Mouse (Mus musculus) forebrain, embryonic 15.5 days (tissue): ENCODE measurements at regions not wholly inside any gene's neighbourhood (a gene's known extent, or its start where the extent isn't known, plus 50 kb on each side); places are given as distances from the start of the nearest gene placed in this dataset.

Source experiments
- ATAC-seq: fragments of 200-750 bp; cut with Nextera tagmentation; replicated peaks from 2 replicates; pipeline ENCODE4 v1.8.0; 2017; ENCODE audit warnings: mild to moderate bottlenecking, moderate TSS enrichment, moderate library complexity
- H3K27ac ChIP-seq: fragments of 300-500 bp; sonication (generic); replicated peaks from 2 replicates; pipeline ENCODE4 v1.5.1; 2015; ENCODE audit warnings: mild to moderate bottlenecking, inconsistent platforms
- H3K27me3 ChIP-seq: fragments of 300-500 bp; sonication (generic); 2 replicates; pipeline ENCODE4 v1.6.1; 2015; ENCODE audit warnings: inconsistent platforms
- H3K36me3 ChIP-seq: fragments of 300-500 bp; sonication (generic); 2 replicates; pipeline ENCODE4 v1.6.1; 2015; ENCODE audit warnings: mild to moderate bottlenecking, inconsistent platforms
- H3K4me1 ChIP-seq: fragments of 300-500 bp; sonication (generic); 2 replicates; pipeline ENCODE4 v1.6.1; 2015; ENCODE audit warnings: inconsistent platforms
- H3K4me2 ChIP-seq: fragments of 300-500 bp; sonication (generic); replicated peaks from 2 replicates; pipeline ENCODE4 v1.6.1; 2015; ENCODE audit warnings: mild to moderate bottlenecking, inconsistent platforms
- H3K4me3 ChIP-seq: fragments of 300-500 bp; sonication (generic); 2 replicates; pipeline ENCODE4 v1.5.1; 2015; ENCODE audit warnings: mild to moderate bottlenecking, inconsistent platforms
- H3K9ac ChIP-seq: fragments of 300-500 bp; sonication (generic); replicated peaks from 2 replicates; pipeline ENCODE4 v1.6.1; 2015; ENCODE audit warnings: mild to moderate bottlenecking, inconsistent platforms
- H3K9me3 ChIP-seq: fragments of 300-500 bp; sonication (generic); 2 replicates; pipeline ENCODE4 v1.6.1; 2016; ENCODE audit warnings: inconsistent platforms
- WGBS: fragments of 180-500 bp; shearing (Covaris S2); methylation state at CpG from one replicate; pipeline ENCODE4 v1.1.7; 2015; ENCODE audit warnings: mixed read lengths; 5-methylcytosine and 5-hydroxymethylcytosine counted together

DNA sequence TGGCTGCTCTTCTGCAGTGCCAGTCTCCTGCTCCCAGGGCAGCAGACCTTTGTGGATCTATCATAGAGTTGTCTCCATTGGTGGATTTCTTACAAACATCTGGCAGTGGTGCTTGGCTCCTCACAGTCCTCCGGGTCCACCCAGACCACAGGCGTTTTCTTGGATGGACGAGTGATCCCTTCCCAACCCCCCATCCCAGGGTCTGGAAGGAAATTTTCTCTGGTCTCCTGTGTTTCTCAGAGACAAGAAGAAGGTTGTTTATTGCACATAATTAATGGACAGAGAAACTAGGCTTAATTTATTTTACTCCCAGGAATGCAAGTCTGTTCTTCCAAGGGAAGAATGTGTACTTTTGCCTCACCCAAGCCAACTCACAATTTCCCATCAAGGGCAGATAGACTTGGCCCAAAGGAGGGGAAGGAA lies 67.2 kb upstream of the Boc start:
- Histone ChIP-seq H3K4me2 (no peak overlapping the region), H3K36me3 (no peaks in the 10 kb centered on the region), H3K9ac (no peak overlapping the region), H3K4me1 (peaks cover 4% of the 10 kb centered on the region), H3K9me3 (no peaks in the 10 kb centered on the region), H3K4me3 (no peak overlapping the region), H3K27me3 (no peaks in the 10 kb centered on the region), H3K27ac (no peak overlapping the region)
- 93% methylated on average over 3 of the region's 3 CpGs for WGBS
- no peak for ATAC-seq

- H3K4me2 ChIP-seq: no peak overlapping the region
- no peak overlapping the region for H3K4me3 ChIP-seq
- no peak overlapping the region for H3K9ac ChIP-seq
- no peak overlapping the region for H3K27ac ChIP-seq
- no peaks in the 10 kb centered on the region for H3K27me3 ChIP-seq
- H3K9me3 ChIP-seq: no peaks in the 10 kb centered on the region
- ATAC-seq: peak; percentile 41; the same call in 1 of the 2 replicates
- WGBS: 18% methylated on average over 6 of the region's 6 CpGs
- H3K36me3 ChIP-seq: no peaks in the 10 kb centered on the region
- peaks cover 4% of the 10 kb centered on the region for H3K4me1 ChIP-seq
Measured at GRCm38 (mm10) chr16:44625108-44625616, 66.5 kb upstream of the Boc start.

GRCm38 (mm10) chr16:44621573-44621972 lies 62.9 kb upstream of the Boc start:
- Histone ChIP-seq H3K4me1 (peaks cover 12% of the 10 kb centered on the region), H3K4me3 (no peak overlapping the region), H3K4me2 (no peak overlapping the region), H3K36me3 (no peaks in the 10 kb centered on the region), H3K9ac (no peak overlapping the region), H3K27me3 (no peaks in the 10 kb centered on the region), H3K27ac (no peak overlapping the region), H3K9me3 (no peaks in the 10 kb centered on the region)
- 55% methylated on average over 5 of the region's 5 CpGs for WGBS
- ATAC-seq: no peak

GRCm38 (mm10) chr16:44620536-44620935 lies 61.8 kb upstream of the Boc start:
- no peak overlapping the region for H3K27ac ChIP-seq
- 93% methylated on average over 2 of the region's 2 CpGs for WGBS
- no peak overlapping the region for H3K4me2 ChIP-seq
- H3K36me3 ChIP-seq: no peaks in the 10 kb centered on the region
- peaks cover 22% of the 10 kb centered on the region for H3K4me1 ChIP-seq
- H3K4me3 ChIP-seq: no peak overlapping the region
- H3K9me3 ChIP-seq: no peaks in the 10 kb centered on the region
- H3K27me3 ChIP-seq: no peaks in the 10 kb centered on the region
- no peak for ATAC-seq
- no peak overlapping the region for H3K9ac ChIP-seq

DNA sequence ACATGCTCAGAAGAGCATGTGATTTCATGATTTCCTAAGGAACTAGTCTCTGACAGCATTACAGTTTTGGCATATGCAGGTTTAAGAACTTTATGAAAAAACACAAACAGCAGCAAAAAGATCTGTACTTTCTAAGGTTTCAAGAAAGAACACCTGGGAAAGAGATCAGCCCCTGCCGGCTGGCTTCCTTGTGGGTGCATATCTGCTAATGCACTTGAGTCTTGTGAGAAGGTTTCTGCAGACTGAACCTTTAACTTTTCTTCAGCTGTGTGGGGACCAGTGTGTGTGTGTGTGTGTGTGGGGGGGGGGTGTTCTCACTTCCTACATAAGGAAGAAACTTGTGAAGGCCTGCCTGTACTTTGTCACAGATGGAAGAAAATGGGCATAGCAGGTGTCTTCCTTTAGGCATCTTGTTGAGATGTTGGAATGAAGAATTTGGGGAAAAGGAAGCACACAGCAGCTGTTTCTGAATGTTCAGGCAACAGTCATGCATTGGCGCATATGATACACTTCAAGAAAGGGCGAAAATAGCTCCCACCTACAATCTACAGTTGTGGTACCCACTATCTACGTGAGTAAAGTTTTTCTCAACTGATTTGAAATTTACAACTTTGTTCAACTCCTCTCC lies 60.9 kb upstream of the Boc start:
- Histone ChIP-seq H3K36me3 (no peaks in the 10 kb centered on the region), H3K27ac (no peak overlapping the region), H3K4me3 (no peak overlapping the region), H3K4me2 (no peak overlapping the region), H3K9ac (no peak overlapping the region), H3K27me3 (no peaks in the 10 kb centered on the region), H3K4me1 (peaks cover 23% of the 10 kb centered on the region), H3K9me3 (no peaks in the 10 kb centered on the region)
- 86% methylated on average over 4 of the region's 4 CpGs for WGBS
- ATAC-seq: no peak

- Histone ChIP-seq H3K27ac (peak overlapping the region; percentile 86), H3K4me2 (no peak overlapping the region), H3K27me3 (no peaks in the 10 kb centered on the region), H3K9ac (no peak overlapping the region), H3K9me3 (no peaks in the 10 kb centered on the region), H3K36me3 (no peaks in the 10 kb centered on the region), H3K4me3 (no peak overlapping the region), H3K4me1 (peaks cover 28% of the 10 kb centered on the region)
- WGBS: 51% methylated on average over 6 of the region's 6 CpGs
- peak; percentile 21 for ATAC-seq
Measured at GRCm38 (mm10) chr16:44617041-44617440, 58.3 kb upstream of the Boc start.

- no peaks in the 10 kb centered on the region for H3K36me3 ChIP-seq
- no peak overlapping the region for H3K4me3 ChIP-seq
- 12% methylated on average over 5 of the region's 5 CpGs for WGBS
- peak overlapping the region; percentile 86 for H3K27ac ChIP-seq
- no peaks in the 10 kb centered on the region for H3K9me3 ChIP-seq
- 0 out of 2 replicates have a peak overlapping the region, but pooled peaks have one; percentile 12 for H3K9ac ChIP-seq
- ATAC-seq: peak; percentile 70
- peaks cover 31% of the 10 kb centered on the region for H3K4me1 ChIP-seq
- H3K4me2 ChIP-seq: no peak overlapping the region
- no peaks in the 10 kb centered on the region for H3K27me3 ChIP-seq
Measured at GRCm38 (mm10) chr16:44616376-44616775, 57.7 kb upstream of the Boc start.

GRCm38 (mm10) chr16:44615878-44616206 lies 57.1 kb upstream of the Boc start:
- Histone ChIP-seq H3K36me3 (no peaks in the 10 kb centered on the region), H3K27ac (peak overlapping the region; percentile 86), H3K4me2 (no peak overlapping the region), H3K27me3 (no peaks in the 10 kb centered on the region), H3K9ac (no peak overlapping the region), H3K9me3 (no peaks in the 10 kb centered on the region), H3K4me1 (peaks cover 31% of the 10 kb centered on the region), H3K4me3 (no peak overlapping the region)
- 2% methylated on average over 3 of the region's 3 CpGs for WGBS
- peak; percentile 49 for ATAC-seq

- Histone ChIP-seq H3K27ac (peak overlapping the region; percentile 86), H3K4me1 (peaks cover 31% of the 10 kb centered on the region), H3K4me3 (no peak overlapping the region), H3K27me3 (no peaks in the 10 kb centered on the region), H3K9ac (no peak overlapping the region), H3K9me3 (no peaks in the 10 kb centered on the region), H3K36me3 (no peaks in the 10 kb centered on the region), H3K4me2 (no peak overlapping the region)
- WGBS: 29% methylated on average over 9 of the region's 9 CpGs
- ATAC-seq: no peak
Measured at GRCm38 (mm10) chr16:44615172-44615877, 56.6 kb upstream of the Boc start.

DNA sequence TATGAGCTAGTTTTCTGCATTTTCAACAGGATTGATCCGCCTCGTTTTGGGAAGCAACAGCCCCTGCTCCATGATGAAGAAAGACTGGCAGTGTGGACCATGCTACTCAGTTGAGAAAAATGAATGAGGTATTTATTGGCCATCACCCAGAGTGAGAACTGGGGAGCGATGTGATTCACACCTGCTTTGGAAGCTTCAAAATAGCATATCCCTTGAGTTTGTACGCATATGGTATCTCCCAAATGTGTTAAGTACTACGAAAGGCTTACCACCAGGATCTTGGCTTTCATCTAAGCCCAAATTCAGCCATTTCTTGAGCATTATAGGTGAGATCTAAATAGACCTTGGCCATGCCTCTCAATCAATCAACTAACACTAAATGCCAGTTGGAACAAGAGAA lies 55.5 kb upstream of the Boc start:
- no peak overlapping the region for H3K4me2 ChIP-seq
- peaks cover 31% of the 10 kb centered on the region for H3K4me1 ChIP-seq
- no peaks in the 10 kb centered on the region for H3K27me3 ChIP-seq
- H3K9ac ChIP-seq: no peak overlapping the region
- H3K36me3 ChIP-seq: no peaks in the 10 kb centered on the region
- no peaks in the 10 kb centered on the region for H3K9me3 ChIP-seq
- ATAC-seq: no peak
- no peak overlapping the region for H3K4me3 ChIP-seq
- 76% methylated on average over 5 of the region's 5 CpGs for WGBS
- no peak overlapping the region for H3K27ac ChIP-seq

GRCm38 (mm10) chr16:44612676-44613075 lies 54.0 kb upstream of the Boc start:
- Histone ChIP-seq H3K4me3 (no peak overlapping the region), H3K9ac (no peak overlapping the region), H3K4me2 (no peak overlapping the region), H3K27ac (peak overlapping the region; percentile 54), H3K36me3 (no peaks in the 10 kb centered on the region), H3K27me3 (no peaks in the 10 kb centered on the region), H3K9me3 (no peaks in the 10 kb centered on the region), H3K4me1 (peaks cover 31% of the 10 kb centered on the region)
- ATAC-seq: peak; percentile 80
- 39% methylated on average over 5 of the region's 5 CpGs for WGBS

DNA sequence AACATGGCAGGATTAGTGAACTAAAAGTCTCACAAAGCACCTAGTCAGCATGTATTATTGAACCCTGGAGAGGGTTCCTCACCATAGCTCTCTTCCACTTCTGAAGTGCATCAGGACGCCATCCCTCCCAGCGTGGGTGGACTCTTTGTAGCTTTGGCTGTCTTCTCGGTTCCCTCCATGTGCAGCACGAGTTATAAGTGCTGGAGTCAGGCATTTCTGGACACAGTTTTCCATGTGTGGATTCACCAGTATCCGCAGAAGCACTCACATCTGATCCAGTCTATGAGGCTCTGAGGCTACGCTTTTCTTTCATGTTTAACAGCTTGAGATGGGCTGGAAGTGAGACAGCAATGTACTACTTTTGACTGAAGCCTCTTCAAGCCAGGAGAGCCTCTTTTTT lies 52.8 kb upstream of the Boc start:
- H3K27ac ChIP-seq: no peak overlapping the region
- no peaks in the 10 kb centered on the region for H3K27me3 ChIP-seq
- H3K36me3 ChIP-seq: no peaks in the 10 kb centered on the region
- H3K4me2 ChIP-seq: no peak overlapping the region
- WGBS: 83% methylated on average over 6 of the region's 6 CpGs
- peaks cover 22% of the 10 kb centered on the region for H3K4me1 ChIP-seq
- H3K9me3 ChIP-seq: no peaks in the 10 kb centered on the region
- no peak for ATAC-seq
- H3K4me3 ChIP-seq: no peak overlapping the region
- no peak overlapping the region for H3K9ac ChIP-seq
